Mouse (Mus musculus) MEL (cell line): Measurements from ENCODE around the gene Snap91.

Source experiments
- CTCF ChIP-seq, 3 experiments: IDR thresholded peaks in 2 of 3; conservative IDR thresholded peaks in 1 of 3; 2 replicates each; pipeline ENCODE4 v1.5.1; 2011 to 2012; ENCODE audit warnings: low read length in 3 of 3, low read depth in 2 of 3, mild to moderate bottlenecking in 2 of 3, improper control_type of control experiment in 1 of 3, inconsistent platforms in 1 of 3, mixed read lengths in 1 of 3, moderate library complexity in 1 of 3; ENCODE audit not compliant: control insufficient read depth in 1 of 3, insufficient read depth in 1 of 3, poor library complexity in 1 of 3, severe bottlenecking in 1 of 3
- EP300 ChIP-seq, 2 experiments: IDR thresholded peaks; 2 replicates each; pipeline ENCODE4 v1.6.1; 2011; ENCODE audit warnings: improper control_type of control experiment in 2 of 2, low read length in 2 of 2, low read depth in 1 of 2, mild to moderate bottlenecking in 1 of 2
- HCFC1 ChIP-seq: IDR thresholded peaks from 2 replicates; pipeline ENCODE4 v1.6.1; 2012; ENCODE audit warnings: low read depth, mild to moderate bottlenecking, inconsistent platforms, low read length, improper control_type of control experiment, moderate library complexity
- KAT2A ChIP-seq: conservative IDR thresholded peaks from 2 replicates; pipeline ENCODE4 v1.6.1; 2012; ENCODE audit warnings: low read depth, low read length, improper control_type of control experiment, inconsistent platforms
- MAZ ChIP-seq: IDR thresholded peaks from 2 replicates; pipeline ENCODE4 v1.6.1; 2012; ENCODE audit warnings: low read depth, mild to moderate bottlenecking, inconsistent platforms, low read length, improper control_type of control experiment
- MXI1 ChIP-seq: IDR thresholded peaks from 2 replicates; pipeline ENCODE4 v1.6.1; 2011; ENCODE audit warnings: mild to moderate bottlenecking, low read depth, low read length, improper control_type of control experiment
- POLR2A ChIP-seq, 2 experiments: IDR thresholded peaks; 2 replicates each; pipeline ENCODE4 v1.6.1; 2011 to 2012; ENCODE audit warnings: low read length in 2 of 2, mild to moderate bottlenecking in 2 of 2, control low read depth in 1 of 2, improper control_type of control experiment in 1 of 2, low read depth in 1 of 2, moderate library complexity in 1 of 2; ENCODE audit not compliant: control insufficient read depth in 1 of 2, insufficient read depth in 1 of 2, poor library complexity in 1 of 2
- TBP ChIP-seq: IDR thresholded peaks from 2 replicates; pipeline ENCODE4 v1.8.0; 2011; ENCODE audit warnings: low read depth, low read length, improper control_type of control experiment
- ZKSCAN1 ChIP-seq: IDR thresholded peaks from 2 replicates; pipeline ENCODE4 v1.6.1; 2012; ENCODE audit warnings: low read depth, mild to moderate bottlenecking, inconsistent platforms, low read length, improper control_type of control experiment, moderate library complexity

- TF ChIP-seq KAT2A (no peak), CTCF (IDR thresholded peaks at IDR 0.05 in 2 of 3, conservative IDR thresholded peaks at IDR 0.05 in 1 of 3; ENCODE audit: control insufficient read depth in 1 of 3, insufficient read depth in 1 of 3, low read depth in 2 of 3, low read length in 3 of 3, poor library complexity in 1 of 3, severe bottlenecking in 1 of 3) (no peak), MAZ (no peak), ZKSCAN1 (no peak), HCFC1 (no peak), POLR2A (IDR thresholded peaks at IDR 0.05; ENCODE audit: control insufficient read depth in 1 of 2, insufficient read depth in 1 of 2, low read depth in 1 of 2, low read length in 2 of 2, poor library complexity in 1 of 2) (no peak), MXI1 (no peak), TBP (no peak), EP300 (IDR thresholded peaks at IDR 0.05; ENCODE audit: low read depth in 1 of 2, low read length in 2 of 2) (no peak)
These were observed 82.9 kb downstream of the Snap91 start for GRCm38 (mm10) chr9:86797553-86797952.
